Mouse (Mus musculus): ENCODE results near the gene Dhx37. TPM values are rescaled to one million over a fixed set of nuclear protein-coding genes. Genes with fewer than 3 reads are reported as not detected.

Dhx37 gene
- 11.3 and 13.4 TPM in 2 replicates for polyA plus RNA-seq (2015; fragmentation: Nextera tagmentation; extraction: Ambion mirVana)

DNA sequence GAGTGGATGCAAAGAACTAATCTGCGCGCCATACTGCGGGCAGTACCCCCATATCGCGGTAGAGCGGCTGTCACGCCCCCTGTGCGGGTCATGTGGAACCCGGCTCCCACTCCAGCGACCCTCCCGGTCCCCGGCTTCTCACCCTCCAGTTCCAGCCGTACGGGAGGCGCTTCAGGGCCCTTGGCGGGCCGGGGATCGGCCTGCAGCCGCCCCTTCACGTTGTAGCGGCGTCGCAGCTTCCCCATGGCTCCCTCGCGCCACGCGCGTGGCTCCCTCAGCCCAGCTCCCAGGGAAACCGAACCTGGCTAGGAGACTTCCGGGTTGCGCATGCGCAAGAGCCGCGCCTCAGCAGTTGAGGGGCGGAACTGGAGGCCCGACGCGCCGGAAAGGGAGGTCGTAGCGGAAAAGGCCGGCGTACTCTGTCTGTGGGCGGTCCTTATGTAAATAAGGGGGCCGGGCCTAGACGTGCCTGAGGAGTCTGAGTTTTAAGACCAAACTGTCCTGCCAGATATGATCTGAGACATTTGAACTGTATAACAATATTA is at the start of gene Dhx37:
Gene Dhx37 (minus strand): TSS at position 329 of the 545 bp plus-strand sequence.
- WGBS: under 1% methylated on average over 46 of the region's 46 CpGs
- Histone ChIP-seq H3K27ac (replicated peaks) (peak within 1 kb of the TSS; percentile 65), H3K4me2 (replicated peaks) (peak within 1 kb of the TSS; percentile 82), H3K27me3 (no peaks in the 10 kb centered on the region), H3K4me3 (peak within 1 kb of the TSS; percentile 75), H3K36me3 (peaks cover 29% of the 10 kb centered on the region), H3K9me3 (no peaks in the 10 kb centered on the region), H3K9ac (replicated peaks) (peak within 1 kb of the TSS; percentile 75), H3K4me1 (peaks cover 13% of the 10 kb centered on the region)
- peak; percentile 96 for ATAC-seq (replicated peaks)

GRCm38 (mm10) chr5:125482474-125482873 is 48.6 kb upstream of the Dhx37 start:
- no peak overlapping the region for H3K9ac ChIP-seq (replicated peaks)
- H3K27me3 ChIP-seq: no peaks in the 10 kb centered on the region
- ATAC-seq (replicated peaks): no peak
- H3K9me3 ChIP-seq: no peaks in the 10 kb centered on the region
- H3K4me2 ChIP-seq (replicated peaks): no peak overlapping the region
- WGBS: 94% methylated on average over 7 of the region's 7 CpGs
- H3K36me3 ChIP-seq: peaks cover 30% of the 10 kb centered on the region
- peaks cover 8% of the 10 kb centered on the region for H3K4me1 ChIP-seq
- H3K27ac ChIP-seq (replicated peaks): no peak overlapping the region
- H3K4me3 ChIP-seq: no peak overlapping the region

- WGBS: 83% methylated on average over 11 of the region's 11 CpGs
- no peaks in the 10 kb centered on the region for H3K9me3 ChIP-seq
- ATAC-seq (replicated peaks): no peak
- peaks cover 26% of the 10 kb centered on the region for H3K36me3 ChIP-seq
- peaks cover 22% of the 10 kb centered on the region for H3K4me1 ChIP-seq
- no peak overlapping the region for H3K4me2 ChIP-seq (replicated peaks)
- no peak overlapping the region for H3K9ac ChIP-seq (replicated peaks)
- H3K4me3 ChIP-seq: no peak overlapping the region
- no peaks in the 10 kb centered on the region for H3K27me3 ChIP-seq
- no peak overlapping the region for H3K27ac ChIP-seq (replicated peaks)
Measured at GRCm38 (mm10) chr5:125480434-125481231, 46.7 kb upstream of the Dhx37 start.

DNA sequence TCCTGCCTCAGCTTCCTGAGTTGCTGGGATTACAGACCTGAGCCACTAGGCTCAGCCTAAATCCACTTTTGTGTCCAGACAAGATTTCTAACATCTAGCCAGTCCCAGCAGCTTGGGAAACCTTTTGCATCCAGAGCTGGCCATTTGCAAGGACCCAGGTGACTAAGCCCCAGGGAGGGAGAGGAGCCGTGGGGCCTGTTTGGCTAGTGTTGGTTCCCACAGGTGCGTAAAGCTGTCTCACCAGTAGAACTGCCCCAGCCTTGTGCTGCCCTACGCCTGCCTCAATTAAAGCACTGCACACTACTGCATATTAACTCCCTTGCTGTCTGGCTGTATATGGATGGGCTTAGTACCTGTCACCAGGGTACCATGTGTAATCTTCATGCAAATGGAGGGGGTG is 45.5 kb upstream of the Dhx37 start:
- no peak for ATAC-seq (replicated peaks)
- H3K4me1 ChIP-seq: peaks cover 25% of the 10 kb centered on the region
- H3K27me3 ChIP-seq: no peaks in the 10 kb centered on the region
- H3K27ac ChIP-seq (replicated peaks): no peak overlapping the region
- no peak overlapping the region for H3K4me3 ChIP-seq
- 96% methylated on average over 3 of the region's 3 CpGs for WGBS
- no peak overlapping the region for H3K4me2 ChIP-seq (replicated peaks)
- H3K36me3 ChIP-seq: peaks cover 14% of the 10 kb centered on the region
- H3K9me3 ChIP-seq: no peaks in the 10 kb centered on the region
- H3K9ac ChIP-seq (replicated peaks): no peak overlapping the region

DNA sequence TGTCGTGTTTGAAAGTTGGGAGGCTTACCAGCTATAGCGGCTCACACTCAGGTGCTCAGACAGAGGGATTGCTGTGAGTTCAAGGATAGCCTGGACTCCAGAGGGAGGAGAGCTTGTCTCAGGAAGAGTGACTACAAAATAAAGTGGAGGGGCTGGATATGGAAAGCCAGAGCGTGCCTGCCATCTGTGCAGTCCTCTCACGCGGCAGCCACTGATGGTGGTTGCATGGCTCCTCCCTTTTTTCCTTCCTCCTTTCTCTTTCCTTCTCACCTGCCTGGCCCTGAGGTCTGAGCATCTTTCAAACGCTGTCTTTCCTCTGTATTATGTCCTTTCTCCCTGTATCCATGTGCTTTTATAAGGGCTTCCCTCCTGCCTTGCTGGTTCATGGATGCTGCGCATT is 44.1 kb upstream of the Dhx37 start:
- Histone ChIP-seq H3K27ac (replicated peaks) (no peak overlapping the region), H3K4me1 (peaks cover 25% of the 10 kb centered on the region), H3K9me3 (no peaks in the 10 kb centered on the region), H3K4me3 (0 out of 2 replicates have a peak overlapping the region, but pooled peaks have one; percentile 98), H3K27me3 (no peaks in the 10 kb centered on the region), H3K9ac (replicated peaks) (no peak overlapping the region), H3K36me3 (peaks cover 4% of the 10 kb centered on the region), H3K4me2 (replicated peaks) (peak overlapping the region; percentile 86)
- no peak for ATAC-seq (replicated peaks)
- WGBS: 79% methylated on average over 7 of the region's 7 CpGs

DNA sequence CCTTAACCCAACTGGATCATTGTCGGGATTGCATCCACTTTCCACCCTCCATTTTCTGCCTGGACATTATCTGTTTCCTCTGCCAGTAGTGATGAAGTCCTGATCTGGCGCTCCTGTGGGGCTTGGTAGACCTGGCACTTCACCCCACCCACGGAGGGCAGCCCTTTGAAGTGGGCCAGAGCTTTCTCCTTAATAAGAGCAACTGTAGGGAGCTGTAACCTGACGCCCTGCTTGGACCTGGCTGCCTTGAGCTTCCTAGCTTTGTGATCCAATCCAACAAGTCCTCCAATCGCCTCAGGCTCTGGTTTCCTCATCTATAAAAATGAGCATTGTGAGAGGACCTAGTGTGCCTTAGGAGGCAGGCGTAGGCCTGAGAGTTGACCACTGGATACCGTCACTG is 43.6 kb upstream of the Dhx37 start:
- Histone ChIP-seq H3K27me3 (no peaks in the 10 kb centered on the region), H3K4me2 (replicated peaks) (peak overlapping the region; percentile 86), H3K4me3 (peak overlapping the region; percentile 98), H3K9me3 (no peaks in the 10 kb centered on the region), H3K9ac (replicated peaks) (no peak overlapping the region; the same call in 1 of the 2 replicates), H3K36me3 (no peaks in the 10 kb centered on the region), H3K27ac (replicated peaks) (no peak overlapping the region), H3K4me1 (peaks cover 25% of the 10 kb centered on the region)
- ATAC-seq (replicated peaks): no peak
- WGBS: 64% methylated on average over 7 of the region's 7 CpGs

- Histone ChIP-seq H3K4me1 (peaks cover 25% of the 10 kb centered on the region), H3K27me3 (no peaks in the 10 kb centered on the region), H3K9me3 (no peaks in the 10 kb centered on the region), H3K27ac (replicated peaks) (peak overlapping the region; percentile 89), H3K9ac (replicated peaks) (peak overlapping the region; percentile 86), H3K4me3 (peak overlapping the region; percentile 98), H3K36me3 (no peaks in the 10 kb centered on the region), H3K4me2 (replicated peaks) (peak overlapping the region; percentile 86)
- WGBS: 59% methylated on average over 7 of the region's 7 CpGs
- no peak for ATAC-seq (replicated peaks)
Measured at GRCm38 (mm10) chr5:125476799-125477198, 42.9 kb upstream of the Dhx37 start.

DNA sequence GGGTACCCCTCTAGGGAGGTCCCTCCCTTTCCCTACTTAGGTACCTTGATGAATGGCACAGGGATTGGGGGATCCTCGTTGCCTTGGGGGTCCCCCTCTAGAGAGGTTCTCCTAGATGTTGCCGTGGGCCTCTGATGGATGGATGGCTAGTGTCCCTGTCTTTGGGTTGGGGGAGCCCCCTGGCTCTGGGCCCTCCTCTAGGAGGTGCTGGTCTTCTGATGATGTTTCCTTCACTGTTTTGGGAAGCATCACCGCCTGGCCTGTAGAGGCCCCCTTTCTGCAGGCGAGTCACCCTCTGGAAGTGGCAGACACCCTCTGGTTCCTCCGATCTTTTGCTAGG is 42.3 kb upstream of the Dhx37 start:
- H3K9ac ChIP-seq (replicated peaks): peak overlapping the region; percentile 86
- 13% methylated on average over 5 of the region's 5 CpGs for WGBS
- H3K27ac ChIP-seq (replicated peaks): peak overlapping the region; percentile 89
- peaks cover 25% of the 10 kb centered on the region for H3K4me1 ChIP-seq
- ATAC-seq (replicated peaks): no peak; the same call in 1 of the 2 replicates
- H3K36me3 ChIP-seq: no peaks in the 10 kb centered on the region
- H3K27me3 ChIP-seq: no peaks in the 10 kb centered on the region
- peak overlapping the region; percentile 86 for H3K4me2 ChIP-seq (replicated peaks)
- H3K4me3 ChIP-seq: peak overlapping the region; percentile 98
- no peaks in the 10 kb centered on the region for H3K9me3 ChIP-seq

GRCm38 (mm10) chr5:125475601-125476285 is 41.8 kb upstream of the Dhx37 start, which contains the start of gene Aacs:
TSS of gene Aacs (plus strand) at chr5:125475814.
- Histone ChIP-seq H3K27me3 (no peaks in the 10 kb centered on the region), H3K4me2 (replicated peaks) (peak within 1 kb of the TSS; percentile 86), H3K9ac (replicated peaks) (peak within 1 kb of the TSS; percentile 86), H3K27ac (replicated peaks) (peak within 1 kb of the TSS; percentile 89), H3K4me1 (peaks cover 25% of the 10 kb centered on the region), H3K9me3 (no peaks in the 10 kb centered on the region), H3K36me3 (no peaks in the 10 kb centered on the region), H3K4me3 (peak within 1 kb of the TSS; percentile 98)
- under 1% methylated on average over 60 of the region's 60 CpGs for WGBS
- peak; percentile 93 for ATAC-seq (replicated peaks)

DNA sequence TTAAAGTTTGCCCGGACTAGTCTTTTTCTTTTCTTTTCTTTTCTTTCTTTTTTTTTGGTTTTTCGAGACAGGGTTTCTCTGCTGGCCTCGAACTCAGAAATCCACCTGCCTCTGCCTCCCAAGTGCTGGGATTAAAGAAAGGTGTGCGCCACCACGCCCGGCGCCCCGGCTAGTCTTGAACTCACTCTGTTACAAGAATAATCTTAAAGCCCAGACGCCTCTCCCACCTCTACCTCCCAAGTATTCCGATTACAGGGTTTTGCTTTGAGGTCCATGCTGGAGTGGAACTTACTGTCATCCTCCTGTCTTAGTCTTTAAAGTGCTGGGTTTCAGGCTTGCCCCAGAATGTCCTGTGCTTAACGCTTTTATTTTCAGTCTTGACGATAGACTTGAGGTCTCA is 41.1 kb upstream of the Dhx37 start:
- Histone ChIP-seq H3K27me3 (no peaks in the 10 kb centered on the region), H3K4me3 (peak overlapping the region; percentile 98), H3K4me2 (replicated peaks) (peak overlapping the region; percentile 86), H3K9ac (replicated peaks) (peak overlapping the region; percentile 33), H3K27ac (replicated peaks) (peak overlapping the region; percentile 89), H3K9me3 (no peaks in the 10 kb centered on the region), H3K4me1 (peaks cover 25% of the 10 kb centered on the region), H3K36me3 (no peaks in the 10 kb centered on the region)
- 63% methylated on average over 12 of the region's 12 CpGs for WGBS
- no peak for ATAC-seq (replicated peaks)

GRCm38 (mm10) chr5:125472796-125473475 is 39.0 kb upstream of the Dhx37 start:
- ATAC-seq (replicated peaks): no peak
- Histone ChIP-seq H3K27me3 (no peaks in the 10 kb centered on the region), H3K4me2 (replicated peaks) (no peak overlapping the region), H3K9me3 (no peaks in the 10 kb centered on the region), H3K36me3 (no peaks in the 10 kb centered on the region), H3K27ac (replicated peaks) (no peak overlapping the region), H3K4me3 (no peak overlapping the region), H3K4me1 (peaks cover 22% of the 10 kb centered on the region), H3K9ac (replicated peaks) (no peak overlapping the region)
- 83% methylated on average over 9 of the region's 9 CpGs for WGBS

- WGBS: 89% methylated on average over 4 of the region's 4 CpGs
- Histone ChIP-seq H3K9ac (replicated peaks) (no peak overlapping the region), H3K36me3 (no peaks in the 10 kb centered on the region), H3K27me3 (no peaks in the 10 kb centered on the region), H3K27ac (replicated peaks) (no peak overlapping the region), H3K4me3 (no peak overlapping the region), H3K9me3 (no peaks in the 10 kb centered on the region), H3K4me1 (peaks cover 4% of the 10 kb centered on the region; the same call in 1 of the 2 replicates), H3K4me2 (replicated peaks) (no peak overlapping the region)
- no peak for ATAC-seq (replicated peaks)
Measured at GRCm38 (mm10) chr5:125470713-125471112, 36.8 kb upstream of the Dhx37 start.
